Mouse (Mus musculus) frontal cortex, adult 2 months (tissue): ENCODE data around the gene Tatdn2. TPM values are rescaled to one million over a fixed set of nuclear protein-coding genes. Genes with fewer than 3 reads are reported as not detected.

Source experiments
- polyA plus RNA-seq: library from polyadenylated mRNA; depleted of rRNA; stranded (reverse); fragments of >200 nt; gene quantifications from 2 replicates; pipeline ENCODE4 v1.2.3, GENCODE M21; 2012; rRNA removed

The Tatdn2 gene
- polyA plus RNA-seq, 1 experiment: 29.9 TPM

Other genes starting within 250 kb of the Tatdn2 start
- gene Il17re, start 238.6 kb upstream of the Tatdn2 start, polyA plus RNA-seq: 0.27 and 0.36 TPM in 2 replicates
- 6.6 and 7.4 TPM in 2 replicates for gene Il17rc, start 225.6 kb upstream of the Tatdn2 start, polyA plus RNA-seq
- 64.3 and 65.2 TPM in 2 replicates for gene Creld1, start 213.8 kb upstream of the Tatdn2 start, polyA plus RNA-seq
- gene Prrt3, start 195.1 kb upstream of the Tatdn2 start, polyA plus RNA-seq: 30.2 and 31.0 TPM in 2 replicates
- 82.0 and 83.3 TPM in 2 replicates for gene Emc3, start 165.4 kb upstream of the Tatdn2 start, polyA plus RNA-seq
- 3.0 and 4.3 TPM in 2 replicates for gene Fancd2, start 165.4 kb upstream of the Tatdn2 start, polyA plus RNA-seq
- 0.18 TPM in 1 of 2 replicates, not detected in the other for gene Fancd2os, start 96.3 kb upstream of the Tatdn2 start, polyA plus RNA-seq
- gene Brk1, start 92.3 kb upstream of the Tatdn2 start, polyA plus RNA-seq: 371 and 428 TPM in 2 replicates
- 49.0 and 51.4 TPM in 2 replicates for gene Vhl, start 73.1 kb upstream of the Tatdn2 start, polyA plus RNA-seq
- gene Irak2, start 58.6 kb upstream of the Tatdn2 start, polyA plus RNA-seq: 31.3 and 34.9 TPM in 2 replicates
- gene Ghrl, start 22.8 kb downstream of the Tatdn2 start, polyA plus RNA-seq: 0.23 and 0.30 TPM in 2 replicates
- gene Sec13, start 43.7 kb downstream of the Tatdn2 start, polyA plus RNA-seq: 93.8 and 111 TPM in 2 replicates